Mouse (Mus musculus): ENCODE measurements around the gene Nyap2. TPM values are rescaled to one million over a fixed set of nuclear protein-coding genes. Genes with fewer than 3 reads are reported as not detected.
A peak's percentile ranks its signal among the peaks of the same experiment; 100 is the strongest.
"Not testable (repeated sequence)": the region's sequence is repeated elsewhere in the genome, so short reads cannot be mapped to it uniquely, and the experiment has no call there.

Nyap2 gene
- polyA plus RNA-seq, 1 experiment from 2014 or later: 0.01 TPM

DNA sequence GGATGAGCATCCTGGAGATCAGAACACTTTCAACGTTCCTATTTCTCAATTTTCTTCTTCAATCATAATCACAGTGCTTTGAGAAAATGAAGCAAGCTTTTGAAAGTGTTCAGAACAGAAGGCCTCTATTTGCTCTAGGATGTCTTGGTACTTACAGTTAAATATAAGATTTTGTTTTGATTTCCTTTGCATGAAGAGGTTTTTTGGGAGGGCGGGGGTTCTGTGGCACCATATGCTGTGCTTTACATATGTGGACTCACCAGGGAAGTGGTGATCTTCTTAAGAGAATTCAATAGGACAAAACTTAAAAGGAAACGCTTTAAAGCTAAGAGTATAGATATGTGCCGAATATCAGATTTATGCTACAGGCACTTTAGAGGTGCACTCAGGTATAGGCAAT is 103.0 kb downstream of the Nyap2 start:
- DNase-seq (ENCODE audit: low spot score): no peak

DNA sequence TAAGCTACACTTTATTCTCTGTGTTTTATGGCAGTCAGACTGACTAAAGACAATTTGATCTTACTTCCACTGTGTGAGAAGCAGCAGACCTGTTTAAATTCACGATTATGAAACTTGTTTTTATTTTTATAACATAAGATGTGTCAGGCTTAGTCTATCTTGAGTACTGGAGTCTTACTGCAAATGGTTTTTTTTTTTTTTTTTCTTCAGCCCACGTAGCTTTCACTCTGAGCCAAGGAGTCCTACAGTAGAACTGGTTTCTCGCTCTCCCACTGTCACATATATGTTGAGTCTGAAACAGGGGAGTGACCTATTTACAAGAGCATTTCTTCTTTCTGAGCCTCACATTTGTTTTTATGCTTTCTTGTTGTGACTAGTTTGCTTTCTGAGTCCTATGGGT is 103.9 kb downstream of the Nyap2 start:
- DNase-seq (ENCODE audit: low spot score): no peak

DNA sequence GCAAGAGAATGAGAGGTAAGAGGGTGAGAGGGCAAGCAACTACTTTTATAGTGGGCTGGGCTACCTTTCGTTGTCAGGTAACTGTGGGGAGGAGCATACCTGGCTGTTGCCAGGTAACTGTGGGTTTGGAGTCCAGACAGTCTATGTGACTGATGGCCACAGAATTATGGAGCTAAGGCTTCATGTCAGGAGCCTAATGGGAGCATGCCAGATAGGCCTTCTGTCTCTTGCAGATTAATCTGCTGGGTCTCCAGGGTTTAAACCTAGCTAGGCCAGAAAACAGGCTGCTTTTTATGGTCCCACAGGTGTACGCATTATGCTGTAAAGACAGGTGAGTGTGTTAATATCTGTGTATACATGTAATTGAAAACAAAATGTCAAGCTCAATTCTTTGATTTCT is 132.8 kb downstream of the Nyap2 start:
- no peak for DNase-seq (ENCODE audit: low spot score)

DNA sequence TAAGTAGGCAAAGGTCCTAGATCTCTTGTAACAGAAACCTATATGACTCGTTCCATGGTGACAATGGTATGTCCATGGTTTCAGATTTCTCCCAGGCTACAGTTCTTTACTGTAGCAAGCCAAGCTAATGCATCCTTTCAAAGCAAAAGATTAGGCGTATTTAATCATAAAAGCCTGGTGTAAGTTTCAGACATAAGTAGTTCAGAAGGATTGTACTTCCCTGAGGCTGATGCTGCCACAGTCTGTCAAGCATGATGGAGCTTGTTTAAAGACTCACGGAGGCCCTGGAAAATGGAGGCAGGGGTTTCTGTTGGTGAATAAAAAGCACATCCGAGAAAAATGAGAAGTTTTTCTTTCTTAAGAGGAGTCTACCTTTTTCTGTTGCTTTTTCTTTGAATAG is 134.7 kb downstream of the Nyap2 start:
- no peak for DNase-seq (ENCODE audit: low spot score)

DNA sequence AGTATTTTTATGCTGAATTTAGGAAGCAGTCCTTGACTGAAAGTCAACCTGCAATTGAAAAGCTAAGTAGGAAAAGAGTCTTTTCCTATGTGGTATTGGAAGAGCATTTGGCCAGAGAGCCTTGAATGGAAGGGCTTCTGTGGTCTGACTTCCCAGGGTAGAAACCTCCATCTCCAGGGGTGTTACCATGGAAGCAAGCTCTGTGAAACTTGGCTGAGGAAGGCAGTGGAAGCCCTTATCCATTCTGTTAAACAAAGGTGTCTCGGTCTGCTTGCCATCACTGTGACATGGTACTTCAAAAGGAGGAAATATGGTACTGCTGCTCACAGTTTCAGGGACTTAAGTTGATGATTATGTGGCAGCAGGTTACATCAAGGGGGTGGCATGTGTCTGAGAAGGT is 143.0 kb downstream of the Nyap2 start:
- no peak for DNase-seq (ENCODE audit: low spot score)

DNA sequence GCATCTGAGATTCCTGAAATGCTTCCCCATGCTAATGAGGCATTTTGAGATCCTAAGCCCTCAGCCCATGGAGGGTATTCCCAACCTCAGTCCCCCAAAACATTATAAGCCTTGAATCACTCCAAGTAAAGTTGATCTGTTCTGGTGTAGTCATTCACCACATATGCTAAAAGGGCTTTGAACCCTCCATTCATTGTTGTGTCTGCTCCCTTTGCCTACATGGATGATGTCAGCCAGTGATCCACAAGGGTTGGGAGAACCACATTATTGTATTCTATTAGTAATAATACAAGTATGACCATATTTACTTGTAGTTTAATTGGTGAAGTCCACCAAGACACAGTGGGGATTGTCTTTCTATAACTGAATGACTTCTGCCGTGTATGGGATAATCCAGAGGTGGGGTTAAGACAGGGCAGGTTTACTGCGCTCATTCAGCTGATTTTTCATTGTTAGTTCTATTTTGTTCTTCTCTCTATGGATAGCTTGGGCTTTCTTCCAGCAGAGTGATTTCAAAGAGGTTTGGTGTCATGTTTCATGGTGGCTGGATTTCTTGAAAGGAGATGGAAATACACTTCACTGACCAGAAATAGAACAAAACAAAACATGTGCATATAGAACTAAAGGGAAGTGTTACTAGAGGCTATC is 155.1 kb downstream of the Nyap2 start:
- DNase-seq (ENCODE audit: low spot score): no peak

DNA sequence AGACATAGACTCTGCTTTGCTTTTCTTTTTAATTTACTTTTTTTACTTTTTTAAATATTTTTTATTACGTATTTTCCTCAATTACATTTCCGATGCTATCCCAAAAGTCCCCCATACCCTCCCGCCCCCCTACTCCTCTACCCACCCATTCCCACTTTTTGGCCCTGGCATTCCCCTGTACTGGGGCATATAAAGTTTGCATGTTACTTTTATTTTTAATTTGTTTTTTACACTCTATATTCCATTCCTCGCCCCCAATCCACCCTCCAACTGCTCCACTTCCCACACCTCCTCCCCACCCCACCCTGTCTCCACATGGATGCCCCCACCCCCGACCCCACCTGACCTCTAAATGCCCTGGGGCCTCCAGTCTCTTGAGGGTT is 155.6 kb downstream of the Nyap2 start:
- not testable (repeated sequence) for DNase-seq (ENCODE audit: low spot score)

DNA sequence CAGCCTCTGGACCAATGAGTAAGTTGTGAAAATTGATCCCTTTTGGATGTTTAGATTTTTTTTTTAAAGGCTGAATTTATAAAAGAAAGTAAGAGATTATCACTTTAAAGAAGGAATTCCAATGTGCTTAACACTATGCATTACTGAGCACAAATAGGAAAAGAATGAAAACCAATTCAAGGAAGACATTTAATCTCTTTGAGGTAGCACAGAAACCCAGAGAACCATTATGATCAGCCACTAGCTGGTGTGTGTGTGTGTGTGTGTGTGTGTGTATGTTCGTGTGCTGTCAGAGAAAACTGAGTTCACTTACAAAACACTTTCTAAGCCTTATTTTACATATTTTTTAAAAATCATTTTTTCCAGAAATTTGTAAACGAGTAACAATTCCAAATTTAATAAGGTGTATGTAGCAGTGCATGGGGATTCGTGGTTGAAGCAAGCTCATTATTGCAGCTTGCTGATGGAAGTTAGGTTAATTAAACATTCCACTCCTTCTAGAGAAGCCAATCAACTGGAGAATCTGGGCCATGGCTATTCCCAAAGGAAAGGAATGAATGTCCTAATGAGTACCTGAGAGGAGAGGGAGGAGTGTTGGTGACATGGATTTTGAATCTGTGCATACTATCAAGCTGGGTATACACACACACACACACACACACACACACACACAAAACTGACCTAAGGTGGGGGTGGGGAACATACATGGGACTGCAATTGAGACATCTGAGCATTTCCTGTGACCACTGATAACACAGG is 171.9 kb downstream of the Nyap2 start:
- no peak for DNase-seq (ENCODE audit: low spot score)

DNA sequence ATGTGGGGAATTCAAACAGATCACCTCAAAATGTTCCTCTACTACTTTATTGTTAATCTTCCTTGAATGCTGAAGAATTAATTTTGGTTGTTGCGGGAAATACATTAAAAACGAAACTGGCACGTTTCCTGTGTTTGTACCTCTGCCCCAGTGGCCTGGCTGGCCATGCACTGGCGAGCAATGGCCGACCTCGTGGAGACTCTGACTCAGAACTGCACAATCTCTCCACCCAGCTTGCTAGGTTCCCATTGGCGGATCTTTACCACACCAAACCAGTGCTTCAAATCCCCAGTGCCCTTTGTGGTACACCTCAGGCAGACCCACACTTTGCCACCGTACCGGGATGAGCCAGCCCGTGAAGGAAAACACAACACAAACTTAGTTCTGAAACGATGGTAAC is 173.3 kb downstream of the Nyap2 start:
- no peak for DNase-seq (ENCODE audit: low spot score)

DNA sequence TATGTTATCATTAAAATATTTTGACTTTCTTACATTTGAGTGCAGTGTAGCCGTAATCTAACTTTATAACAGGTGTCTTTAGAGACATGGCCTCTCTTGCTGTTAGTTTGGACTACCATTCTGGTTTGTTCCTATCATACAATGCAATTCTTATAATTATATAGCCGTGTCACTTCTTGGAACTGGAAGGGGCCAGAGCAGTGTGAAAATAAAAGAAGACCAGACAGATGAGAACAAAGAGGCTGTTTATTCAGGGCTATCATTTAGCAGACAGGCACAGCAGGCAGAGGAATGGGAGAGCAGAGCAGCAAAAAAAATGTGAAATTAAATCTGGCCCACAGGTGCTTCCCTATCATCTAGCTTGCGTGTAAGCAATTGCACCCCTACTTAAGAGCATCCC is 189.7 kb downstream of the Nyap2 start:
- no peak for DNase-seq (ENCODE audit: low spot score)

DNA sequence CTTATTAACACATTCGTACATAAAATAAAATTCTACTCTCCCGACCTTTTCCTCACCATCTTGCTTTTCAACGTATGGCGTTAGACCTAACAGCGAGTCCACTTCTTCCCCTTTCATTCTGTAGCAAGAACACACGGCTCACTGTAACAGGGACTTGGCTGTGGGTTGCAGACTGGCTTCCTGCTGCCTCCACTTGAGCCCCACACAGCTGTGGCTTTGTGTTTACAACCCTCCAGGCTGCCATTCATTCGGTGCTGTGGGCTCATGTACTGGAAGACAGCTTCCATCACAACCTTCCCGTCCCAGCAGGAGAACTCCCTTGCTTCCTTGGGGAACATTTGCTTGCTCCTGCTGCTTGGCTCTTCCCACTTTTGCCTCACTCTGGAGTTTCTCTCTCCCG is 204.2 kb downstream of the Nyap2 start:
- DNase-seq (ENCODE audit: low spot score): peak; percentile 18

DNA sequence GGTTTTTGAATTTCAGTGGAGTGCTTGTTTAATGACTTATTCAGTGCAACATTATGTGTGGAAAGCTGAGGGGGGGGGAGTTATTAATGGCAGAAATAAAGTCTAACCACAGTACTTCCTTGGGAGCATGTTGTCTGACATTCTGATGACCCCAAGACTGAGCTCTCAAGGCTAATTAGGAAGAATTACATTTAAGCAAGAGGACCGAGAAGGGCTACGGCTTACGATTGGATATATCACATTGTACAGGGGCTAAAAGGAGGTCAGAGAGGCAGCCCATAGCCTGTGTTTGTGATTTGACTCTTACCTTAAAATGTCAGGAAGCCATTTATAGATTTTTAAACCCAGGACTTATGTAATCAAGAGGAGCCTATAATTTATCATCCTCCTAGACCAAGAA is 208.9 kb downstream of the Nyap2 start:
- DNase-seq (ENCODE audit: low spot score): no peak

DNA sequence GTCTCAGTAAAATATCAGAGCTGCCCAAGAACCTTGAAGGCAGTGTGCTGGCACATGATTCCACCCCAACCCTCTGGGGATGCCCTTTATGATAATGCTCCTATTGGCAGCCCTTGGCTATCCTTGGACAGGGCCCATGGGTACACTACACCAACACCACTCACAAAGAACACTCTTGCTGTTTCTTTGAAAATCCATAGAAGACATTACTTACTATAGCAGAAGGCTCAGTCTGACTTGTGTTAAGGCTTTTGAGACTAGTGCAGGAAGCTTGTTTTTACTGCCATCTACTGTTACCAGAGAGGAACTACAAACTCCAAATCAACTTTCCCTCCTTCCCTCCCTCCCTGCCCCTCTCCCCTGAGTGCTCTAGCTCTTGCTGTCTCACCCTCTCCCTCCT is 210.3 kb downstream of the Nyap2 start:
- DNase-seq (ENCODE audit: low spot score): peak; percentile 42

DNA sequence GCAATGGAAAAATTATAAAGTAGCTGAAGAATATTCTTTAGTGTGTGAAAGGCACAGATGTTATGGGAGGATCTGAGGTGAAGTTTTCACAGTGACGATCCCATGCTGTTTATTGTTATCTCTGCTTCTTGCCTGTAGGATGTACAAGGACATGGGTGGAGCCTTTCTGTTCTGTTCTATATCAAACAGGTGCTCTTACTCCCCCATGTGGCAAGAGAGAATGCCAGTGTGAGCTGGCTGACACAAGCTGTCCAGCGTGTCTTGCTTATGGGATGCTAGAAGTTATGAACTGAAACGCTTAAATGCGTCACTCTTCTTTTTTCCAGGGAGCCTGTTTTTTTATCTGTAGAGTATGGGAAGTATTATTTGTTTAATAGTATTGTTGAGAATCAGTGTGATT is 224.0 kb downstream of the Nyap2 start:
- DNase-seq (ENCODE audit: low spot score): peak; percentile 26

DNA sequence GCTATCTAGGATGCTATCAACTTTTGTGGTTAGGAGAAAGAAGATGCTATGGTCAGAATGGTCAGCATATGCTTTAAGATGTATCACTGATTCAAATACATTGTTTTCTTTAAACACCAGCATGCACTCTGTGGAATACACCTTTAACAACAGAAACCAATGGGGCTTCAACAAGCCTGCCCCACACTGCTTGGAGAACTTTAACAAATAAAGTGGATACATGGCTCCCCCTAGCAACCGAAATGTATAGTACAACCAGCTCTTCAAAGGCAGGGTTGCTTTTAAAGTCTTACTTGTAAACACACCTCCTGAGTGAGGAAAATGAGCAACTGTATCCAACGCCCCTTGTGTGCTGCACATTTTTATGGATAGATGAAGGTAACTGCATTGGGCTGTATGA is 224.9 kb downstream of the Nyap2 start:
- DNase-seq (ENCODE audit: low spot score): peak; percentile 52

DNA sequence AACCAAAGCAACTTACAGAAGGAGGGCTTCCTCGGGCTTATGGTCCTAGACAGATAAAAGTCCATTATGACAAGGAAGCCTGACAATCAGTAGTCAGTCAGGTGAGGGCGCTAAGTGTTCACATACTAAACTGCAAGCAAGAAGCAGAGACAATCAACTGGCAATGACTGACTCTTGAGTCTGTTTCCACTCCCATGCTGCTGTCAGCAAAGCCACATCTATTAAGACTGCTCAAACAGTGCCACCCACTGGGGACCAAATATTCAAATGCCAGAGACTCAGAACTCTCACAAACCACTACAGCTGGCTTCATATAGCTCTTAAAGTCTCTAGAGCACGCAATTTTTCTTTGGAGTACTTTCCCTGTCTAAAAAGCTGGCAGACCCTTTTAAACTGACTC is 226.6 kb downstream of the Nyap2 start:
- DNase-seq (ENCODE audit: low spot score): no peak

DNA sequence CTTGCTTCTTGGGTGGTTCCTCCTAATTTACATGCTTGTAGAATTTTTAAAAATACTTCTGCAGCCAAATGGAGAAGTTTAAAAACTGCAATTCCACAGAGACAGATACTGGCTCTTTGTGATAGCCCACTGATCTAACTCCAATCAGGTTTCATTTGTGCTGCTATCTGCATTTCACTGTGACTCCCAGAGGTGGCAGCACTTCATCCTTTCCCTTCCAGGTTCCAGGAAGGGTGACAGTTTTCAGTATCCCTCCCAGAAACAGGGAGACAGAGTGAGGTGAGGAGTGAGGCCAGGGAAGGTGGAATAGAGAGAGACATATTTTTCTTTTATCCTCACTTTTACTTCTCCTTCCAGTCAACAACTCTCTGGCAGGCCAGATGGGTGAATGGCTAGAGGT is 230.7 kb downstream of the Nyap2 start:
- DNase-seq (ENCODE audit: low spot score): no peak

DNA sequence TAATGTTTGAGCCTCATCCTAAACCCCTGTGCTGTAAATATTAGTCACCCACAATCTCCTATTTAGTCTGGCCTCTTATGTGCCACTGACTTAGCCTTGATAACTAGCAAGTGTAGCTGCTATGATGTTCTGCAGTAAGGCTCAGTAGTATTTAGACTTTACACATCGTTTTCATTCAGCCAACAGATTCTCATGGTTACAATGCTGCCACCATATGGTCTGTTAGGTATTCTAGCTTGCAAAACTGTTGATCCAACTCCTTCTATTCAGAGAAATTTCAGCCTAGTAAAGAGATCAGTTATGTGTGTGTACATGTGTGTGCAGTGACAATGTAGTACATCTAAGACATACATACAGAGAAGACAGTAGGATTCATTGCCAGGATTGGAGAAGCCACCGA is 231.2 kb downstream of the Nyap2 start:
- no peak for DNase-seq (ENCODE audit: low spot score)

DNA sequence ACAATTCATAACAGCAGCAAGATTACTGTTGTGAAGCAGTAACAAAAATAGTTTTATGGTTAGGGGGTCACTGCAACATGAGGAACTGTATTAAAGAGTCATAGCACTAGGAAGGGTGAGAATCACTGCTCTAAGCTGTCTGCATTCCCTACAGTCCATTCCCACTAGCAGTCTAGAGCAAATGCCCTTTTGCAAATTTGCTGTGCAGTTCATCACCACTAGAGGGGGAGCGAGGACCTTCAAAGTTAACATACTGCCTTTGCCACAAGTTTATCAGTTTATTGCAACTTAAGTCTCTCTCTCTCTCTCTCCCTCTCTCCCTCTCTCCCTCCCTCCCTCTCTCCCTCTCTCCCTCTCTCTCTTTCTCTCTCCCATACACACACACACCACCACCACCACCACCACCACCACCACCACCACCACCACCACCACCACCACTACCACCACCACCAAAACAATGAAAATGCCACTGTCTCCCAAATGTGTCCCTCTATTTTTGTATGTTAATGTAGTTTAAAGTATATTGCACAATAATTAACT is 233.4 kb downstream of the Nyap2 start:
- DNase-seq (ENCODE audit: low spot score): peak; percentile 37

DNA sequence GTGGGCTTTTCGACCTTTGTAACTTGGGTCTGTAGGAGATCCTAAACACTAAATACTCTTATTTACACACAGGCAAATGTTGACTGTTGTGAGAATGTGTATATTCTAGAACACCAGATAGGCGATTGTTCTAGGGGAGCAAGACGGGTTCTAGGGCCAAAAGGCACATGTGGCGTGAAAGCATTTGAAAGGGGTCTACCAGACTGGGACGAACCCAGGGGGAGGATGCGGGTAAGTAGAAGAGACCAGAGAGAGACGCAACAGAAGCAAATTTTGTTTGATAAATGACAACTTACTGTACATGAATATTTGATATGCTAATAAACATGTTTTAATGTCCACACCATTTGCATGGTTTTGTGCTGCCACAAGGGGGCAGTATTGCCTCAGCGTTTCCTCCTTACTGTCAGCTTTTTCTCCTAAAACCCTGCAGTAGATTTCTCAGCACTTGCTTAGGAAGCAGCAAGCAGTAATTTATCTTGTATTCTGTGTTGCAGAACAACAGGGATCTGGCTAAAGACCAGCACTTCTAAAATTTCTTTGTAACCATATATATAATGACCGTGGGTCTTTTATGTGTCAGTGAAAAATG is 239.7 kb downstream of the Nyap2 start:
- DNase-seq (ENCODE audit: low spot score): peak; percentile 40

DNA sequence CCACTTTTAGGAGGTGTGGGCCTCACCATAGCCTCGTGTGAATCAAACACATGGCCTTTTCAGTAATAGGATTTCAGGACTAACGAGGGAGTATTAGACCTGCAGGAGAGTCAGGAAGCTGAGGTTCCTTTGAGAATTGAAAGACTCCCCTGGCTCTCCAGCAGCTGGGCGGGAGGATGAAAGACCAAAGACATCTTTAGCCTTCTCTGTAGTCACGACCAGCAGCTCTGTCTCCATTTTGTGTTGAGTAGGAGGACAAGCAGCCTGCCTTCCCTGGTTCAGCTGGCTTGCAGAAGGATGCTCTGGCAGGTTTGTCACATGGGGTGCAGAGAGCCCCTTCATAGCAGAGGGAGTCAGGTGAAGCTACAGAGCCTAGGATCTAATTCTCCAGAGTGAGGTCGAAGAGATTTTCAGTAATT is 240.3 kb downstream of the Nyap2 start:
- DNase-seq (ENCODE audit: low spot score): no peak

DNA sequence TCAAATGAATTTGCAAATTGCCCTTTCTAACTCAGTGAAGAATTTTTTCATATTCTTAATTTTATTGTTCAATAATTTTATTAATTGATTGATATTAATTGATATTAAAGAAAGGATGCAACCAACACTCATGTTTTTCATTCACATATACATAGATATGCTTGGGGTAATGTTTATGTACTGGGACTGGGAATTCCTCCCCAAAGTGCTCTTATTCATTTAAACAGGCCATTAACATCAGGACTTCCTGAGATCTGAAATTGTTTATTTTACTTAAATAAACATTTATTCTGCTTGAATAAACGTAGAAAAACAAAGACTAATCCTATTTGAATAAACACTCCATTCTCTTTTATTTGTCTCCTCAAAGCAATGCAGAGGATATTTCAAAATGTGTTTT is 311.0 kb downstream of the Nyap2 start:
- DNase-seq (ENCODE audit: low spot score): no peak
